Mouse (Mus musculus) frontal cortex, adult (tissue): ENCODE measurements around the gene Olfr1500.
"Not testable (repeated sequence)": the region's sequence is repeated elsewhere in the genome, so short reads cannot be mapped to it uniquely, and the experiment has no call there.

ENCODE experiments used
- ATAC-seq: cut with Nextera tagmentation; 2 replicates; pipeline ENCODE4 v1.9.2; 2017; ENCODE audit warnings: mild to moderate bottlenecking, moderate library complexity, mixed read lengths; ENCODE audit not compliant: low TSS enrichment

The Olfr1500 gene

GRCm38 (mm10) chr19:13830388-13830787 lies at the start of gene Olfr1500:
Gene Olfr1500, minus strand, starts transcription at chr19:13830488.
- ATAC-seq = no peak

- no peak for ATAC-seq
Observed at GRCm38 (mm10) chr19:13861495-13861894, 31.2 kb upstream of the Olfr1500 start, which contains the start of gene Olfr1502. Gene Olfr1502, plus strand, starts transcription at chr19:13861795.

DNA sequence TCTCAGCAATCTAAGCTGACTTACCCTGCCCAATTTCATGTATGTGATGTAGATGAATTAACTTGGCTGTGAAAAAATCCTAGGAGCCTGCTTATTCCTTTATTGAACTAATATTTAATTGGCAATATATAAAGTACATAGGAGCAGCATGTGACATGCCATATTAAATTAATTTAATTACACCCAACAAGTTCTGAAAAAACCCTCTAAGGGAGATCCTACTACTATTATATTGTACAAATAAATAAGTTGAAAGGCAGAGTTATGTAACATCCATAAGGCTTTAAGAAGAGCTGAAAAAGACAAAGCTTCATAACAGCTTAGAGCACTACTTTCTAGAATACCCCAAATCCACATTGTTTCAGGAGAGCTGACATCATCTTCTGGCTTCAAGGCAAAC lies 20.3 kb upstream of the Olfr1500 start, which contains the start of gene Olfr1501:
TSS of gene Olfr1501 (minus strand) at position 101 of the 400 bp plus-strand sequence.
- not testable (repeated sequence) for ATAC-seq

DNA sequence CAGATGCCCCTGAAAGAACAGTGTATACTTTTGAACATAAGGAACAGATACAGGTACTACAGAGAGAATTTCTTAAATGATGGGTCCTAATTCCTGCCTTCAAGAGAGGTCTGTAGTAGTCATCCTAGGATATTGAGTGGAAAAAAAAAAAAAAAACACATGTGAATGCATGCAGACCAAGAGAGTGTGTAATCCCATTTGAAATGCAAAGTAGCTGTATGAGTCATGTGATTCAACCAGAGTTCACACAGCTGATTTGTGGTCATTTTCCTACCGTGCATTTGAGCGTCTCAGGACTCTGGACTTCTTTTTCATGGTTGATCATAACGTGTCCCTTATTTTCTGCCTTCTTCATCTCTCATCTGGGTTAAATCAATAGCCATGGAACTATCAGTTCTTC lies 1.8 kb downstream of the Olfr1500 start:
- no peak for ATAC-seq

GRCm38 (mm10) chr19:13820847-13821246 lies 9.4 kb downstream of the Olfr1500 start:
- no peak for ATAC-seq

DNA sequence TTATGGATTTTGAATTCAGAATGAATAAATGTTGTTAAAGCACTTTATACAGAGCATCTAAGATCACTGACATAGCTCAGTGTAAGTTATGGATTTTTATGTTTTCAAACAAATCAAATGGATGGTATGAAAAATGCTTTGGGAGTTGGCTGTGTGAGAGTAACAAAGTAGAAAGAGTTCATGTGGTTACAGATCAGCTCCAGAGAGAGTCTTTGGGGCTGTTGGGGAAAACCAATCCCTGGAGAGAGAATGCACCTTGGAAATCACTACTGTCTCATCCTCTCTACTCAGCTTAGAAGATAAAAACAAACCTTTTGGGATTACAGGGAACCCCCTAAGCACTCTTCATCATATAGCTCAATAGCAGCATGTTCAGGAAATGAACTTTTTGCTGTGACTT lies 10.9 kb downstream of the Olfr1500 start, which contains the start of gene Olfr1499:
TSS of gene Olfr1499 (minus strand) at position 101 of the 400 bp plus-strand sequence.
- ATAC-seq = no peak

GRCm38 (mm10) chr19:13818827-13819226 lies 11.5 kb downstream of the Olfr1500 start:
- ATAC-seq = peak; percentile 91

GRCm38 (mm10) chr19:13812823-13813222 lies 17.5 kb downstream of the Olfr1500 start:
- no peak for ATAC-seq

- not testable (repeated sequence) for ATAC-seq
Observed at GRCm38 (mm10) chr19:13805486-13805885, 24.8 kb downstream of the Olfr1500 start.

DNA sequence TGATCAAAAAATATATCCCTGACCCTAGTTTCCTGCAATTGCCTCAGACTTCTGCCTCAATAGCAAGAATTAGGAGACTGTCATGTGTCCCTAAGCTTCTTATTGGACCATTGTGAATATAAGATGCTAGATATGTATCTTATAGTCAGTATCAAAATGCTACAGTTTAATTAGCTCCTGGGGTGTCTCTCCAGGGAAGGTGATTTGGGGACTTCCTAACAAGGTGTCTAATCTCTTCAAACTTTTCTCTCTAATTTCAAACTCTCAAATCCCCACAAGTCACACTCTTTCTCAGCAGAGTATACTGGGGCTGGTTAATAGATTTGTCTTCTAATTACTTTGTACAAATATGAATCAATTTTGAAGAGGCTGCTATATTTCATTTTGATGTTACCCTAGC lies 32.2 kb downstream of the Olfr1500 start, which contains the start of gene Olfr1497:
TSS of gene Olfr1497 (minus strand) at position 101 of the 400 bp plus-strand sequence.
- no peak for ATAC-seq

DNA sequence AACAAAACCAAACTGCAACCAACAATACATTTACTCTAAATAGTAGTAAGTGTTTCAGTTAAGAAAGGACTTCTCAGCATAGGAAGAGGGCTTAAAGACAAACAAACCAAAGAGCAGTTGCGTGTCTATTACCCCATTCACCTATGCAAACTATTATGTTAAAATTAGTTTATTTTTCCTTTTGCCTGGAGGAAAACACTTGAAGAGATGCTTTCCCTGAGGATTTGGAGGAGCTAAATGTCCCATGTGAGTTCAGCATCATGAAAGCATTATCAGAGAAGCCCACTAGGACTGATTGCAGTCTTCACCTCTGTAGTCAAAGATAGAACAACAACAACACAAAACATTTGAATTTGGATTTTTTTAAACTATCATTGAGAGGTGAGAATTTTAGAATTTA lies 52.7 kb downstream of the Olfr1500 start, which contains the start of gene Olfr1496:
TSS of gene Olfr1496 (plus strand) at position 301 of the 400 bp plus-strand sequence.
- no peak for ATAC-seq
